ENCODE assay signal across 9 mouse cellular contexts in the genomic region with DNA sequence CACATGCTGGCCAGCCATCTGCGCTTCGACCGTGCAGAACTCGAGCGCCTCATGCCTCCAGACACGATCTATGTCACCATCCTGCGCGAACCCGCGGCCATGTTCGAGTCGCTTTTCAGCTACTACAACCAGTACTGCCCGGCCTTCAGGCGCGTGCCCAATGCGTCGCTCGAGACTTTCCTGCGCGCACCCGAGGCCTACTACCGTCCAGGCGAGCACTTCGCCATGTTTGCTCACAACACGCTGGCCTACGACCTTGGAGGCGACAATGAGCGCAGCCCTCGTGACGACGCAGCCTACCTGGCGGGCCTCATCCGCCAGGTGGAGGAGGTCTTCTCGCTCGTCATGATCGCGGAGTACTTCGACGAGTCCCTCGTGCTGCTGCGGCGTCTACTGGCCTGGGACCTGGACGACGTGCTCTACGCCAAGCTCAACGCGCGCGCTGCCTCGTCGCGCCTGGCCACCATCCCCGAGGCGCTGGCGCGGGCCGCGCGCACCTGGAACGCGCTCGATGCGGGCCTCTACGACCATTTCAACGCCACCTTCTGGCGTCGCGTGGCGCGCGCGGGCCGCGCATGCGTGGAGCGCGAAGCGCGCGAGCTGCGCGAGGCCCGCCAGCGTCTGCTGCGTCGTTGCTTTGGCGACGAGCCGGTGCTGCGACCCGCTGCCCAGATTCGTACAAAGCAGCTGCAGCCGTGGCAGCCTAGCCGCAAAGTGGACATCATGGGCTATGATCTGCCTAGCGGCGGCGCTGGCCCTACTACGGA. TPM values are rescaled to one million over a fixed set of nuclear protein-coding genes. Genes with fewer than 3 reads are reported as not detected.
DNase-seq lines count a peak whose midpoint lies in the region; ATAC-seq and TF ChIP-seq lines count a peak whose summit lies in the region.
"Had no signal": no experiment of that assay in that cellular context is flagged by ENCODE, and none has a peak within 500 bp of the region (broad histone marks: within the 10 kb centered on the region; RNA-seq: fewer than 3 reads in every experiment).

No protein-coding gene starts in this region.

- no peak for DNase-seq in kidney, adult 11 months
- peak; percentile 36 for DNase-seq in brain, embryonic 14.5 days (ENCODE audit: low read depth)
- DNase-seq in liver, embryonic 13.5 days: no peak
- DNase-seq in testis, postnatal 10 days (ENCODE audit: low spot score): peak; percentile 66
- no peak for DNase-seq in adrenal gland, adult 8-10 months
- no peak for DNase-seq in urinary bladder, postnatal 36 days (ENCODE audit: low spot score in 2 of 2)

- WGBS in kidney, embryonic 15.5 days: 47% methylated on average over 98 of the region's 98 CpGs
- 36% methylated on average over 98 of the region's 98 CpGs for WGBS in heart, embryonic 16.5 days
- 32% methylated on average over 98 of the region's 98 CpGs for WGBS in liver, embryonic 13.5 days (ENCODE audit: insufficient replicate concordance)

- no peak overlapping the region for H3K9ac ChIP-seq in kidney, embryonic 15.5 days
- H3K9ac ChIP-seq in heart, embryonic 16.5 days (ENCODE audit: low read length): no peak overlapping the region; the same call in 1 of the 2 replicates
- no peak overlapping the region for H3K9ac ChIP-seq in liver, embryonic 13.5 days

- ATAC-seq in kidney, embryonic 15.5 days (replicated peaks; ENCODE audit: low FRiP score): no peak
- ATAC-seq in heart, embryonic 16.5 days (replicated peaks; ENCODE audit: extremely low read depth, insufficient read depth, low FRiP score): no peak
- 0 out of 2 replicates have a peak, but pooled peaks have one; percentile 23 for ATAC-seq in liver, embryonic 13.5 days (ENCODE audit: low read depth)

- TF ChIP-seq CTCF in brain, embryonic 14.5 days (IDR thresholded peaks at IDR 0.05; ENCODE audit: borderline replicate concordance, extremely low read depth, insufficient read depth, insufficient read length): no peak

- H3K9me3 ChIP-seq in kidney, embryonic 15.5 days (replicated peaks): no peaks in the 10 kb centered on the region
- H3K9me3 ChIP-seq in heart, embryonic 16.5 days (replicated peaks; ENCODE audit: control insufficient read depth, low read length): no peaks in the 10 kb centered on the region; the same call in 1 of the 2 replicates
- no peaks in the 10 kb centered on the region for H3K9me3 ChIP-seq in liver, embryonic 13.5 days (replicated peaks)

- peaks cover 6% of the 10 kb centered on the region for H3K36me3 ChIP-seq in kidney, embryonic 15.5 days
- peaks cover 6% of the 10 kb centered on the region; the same call in 1 of the 2 replicates for H3K36me3 ChIP-seq in heart, embryonic 16.5 days (ENCODE audit: control insufficient read depth, insufficient read depth)
- H3K36me3 ChIP-seq in liver, embryonic 13.5 days: no peaks in the 10 kb centered on the region

- peaks cover 7% of the 10 kb centered on the region; the same call in 1 of the 2 replicates for H3K27me3 ChIP-seq in kidney, embryonic 15.5 days
- H3K27me3 ChIP-seq in heart, embryonic 16.5 days (ENCODE audit: control insufficient read depth, insufficient read depth, low read length): peaks cover 8% of the 10 kb centered on the region; the same call in 1 of the 2 replicates
- H3K27me3 ChIP-seq in liver, embryonic 13.5 days: peaks cover 26% of the 10 kb centered on the region

- peak overlapping the region; percentile 52 for H3K4me2 ChIP-seq in kidney, embryonic 15.5 days
- H3K4me2 ChIP-seq in heart, embryonic 16.5 days (ENCODE audit: low read depth, low read length): peak overlapping the region; percentile 56
- H3K4me2 ChIP-seq in liver, embryonic 13.5 days: peak overlapping the region; percentile 55

- H3K4me3 ChIP-seq in kidney, embryonic 15.5 days (replicated peaks): peak overlapping the region; percentile 23
- H3K4me3 ChIP-seq in heart, embryonic 16.5 days (ENCODE audit: low read length): peak overlapping the region; percentile 35
- peak overlapping the region; percentile 32 for H3K4me3 ChIP-seq in liver, embryonic 13.5 days (replicated peaks)

- TF ChIP-seq POLR2A in brain, embryonic 14.5 days (IDR thresholded peaks at IDR 0.05; ENCODE audit: borderline replicate concordance, extremely low read depth, insufficient read depth, insufficient read length, poor library complexity, severe bottlenecking): no peak

- H3K27ac ChIP-seq in kidney, embryonic 15.5 days: no peak overlapping the region
- H3K27ac ChIP-seq in heart, embryonic 16.5 days (ENCODE audit: low read length): no peak overlapping the region
- no peak overlapping the region for H3K27ac ChIP-seq in liver, embryonic 13.5 days

- H3K4me1 ChIP-seq in kidney, embryonic 15.5 days: peaks cover 5% of the 10 kb centered on the region; the same call in 1 of the 2 replicates
- no peaks in the 10 kb centered on the region for H3K4me1 ChIP-seq in heart, embryonic 16.5 days (ENCODE audit: control insufficient read depth, insufficient read depth, low read length)
- H3K4me1 ChIP-seq in liver, embryonic 13.5 days (replicated peaks): peaks cover 9% of the 10 kb centered on the region

RNA-seq across cellular contexts. Expression of a gene that starts 9.0 kb away (rescaled TPM):
- 3.8 and 3.9 TPM in 2 replicates for polyA plus RNA-seq in kidney, embryonic 15.5 days (2015; fragmentation: Nextera tagmentation; extraction: Ambion mirVana)
- polyA plus RNA-seq in brain, embryonic 14.5 days (2012; rRNA removed): 45.5 and 55.4 TPM in 2 replicates
- 7.3 and 7.7 TPM in 2 replicates for polyA plus RNA-seq in heart, embryonic 16.5 days (2015; fragmentation: Nextera tagmentation; extraction: Ambion mirVana)
- 0.15 and 0.17 TPM in 2 replicates for polyA plus RNA-seq in liver, embryonic 13.5 days (2015; fragmentation: Nextera tagmentation; extraction: Ambion mirVana)
- total RNA-seq in adrenal gland, adult 8-10 months (2022): under 1 TPM; 0.09 to 0.62 (median 0.30) TPM

RNA-seq across cellular contexts. Expression of a gene that starts 11.9 kb away (rescaled TPM):
- polyA plus RNA-seq in kidney, embryonic 15.5 days (2015; fragmentation: Nextera tagmentation; extraction: Ambion mirVana): 351 and 362 TPM in 2 replicates
- polyA plus RNA-seq in brain, embryonic 14.5 days (2012; rRNA removed): 178 and 192 TPM in 2 replicates
- polyA plus RNA-seq in heart, embryonic 16.5 days (2015; fragmentation: Nextera tagmentation; extraction: Ambion mirVana): 210 and 211 TPM in 2 replicates
- polyA plus RNA-seq in liver, embryonic 13.5 days (2015; fragmentation: Nextera tagmentation; extraction: Ambion mirVana): 157 TPM in 2 replicates
- 100 to 1,000 TPM; 179 to 198 (median 191) TPM for total RNA-seq in adrenal gland, adult 8-10 months (2022)

RNA-seq across cellular contexts. Expression of a gene that starts 28.4 kb away (rescaled TPM):
- polyA plus RNA-seq in kidney, embryonic 15.5 days (2015; fragmentation: Nextera tagmentation; extraction: Ambion mirVana): not detected in 2 replicates
- not detected in 2 replicates for polyA plus RNA-seq in brain, embryonic 14.5 days (2012; rRNA removed)
- polyA plus RNA-seq in heart, embryonic 16.5 days (2015; fragmentation: Nextera tagmentation; extraction: Ambion mirVana): not detected in 2 replicates
- not detected in 2 replicates for polyA plus RNA-seq in liver, embryonic 13.5 days (2015; fragmentation: Nextera tagmentation; extraction: Ambion mirVana)
- not detected for total RNA-seq in adrenal gland, adult 8-10 months (2022)
- total RNA-seq: layer of hippocampus, postnatal 36 days had no signal

RNA-seq across cellular contexts. Expression of a gene that starts 34.2 kb away (rescaled TPM):
- polyA plus RNA-seq in kidney, embryonic 15.5 days (2015; fragmentation: Nextera tagmentation; extraction: Ambion mirVana): 23.2 and 25.0 TPM in 2 replicates
- 50.2 and 71.6 TPM in 2 replicates for polyA plus RNA-seq in brain, embryonic 14.5 days (2012; rRNA removed)
- polyA plus RNA-seq in heart, embryonic 16.5 days (2015; fragmentation: Nextera tagmentation; extraction: Ambion mirVana): 15.5 and 18.0 TPM in 2 replicates
- polyA plus RNA-seq in liver, embryonic 13.5 days (2015; fragmentation: Nextera tagmentation; extraction: Ambion mirVana): 7.7 and 10.4 TPM in 2 replicates
- 10 to 100 TPM; 23.9 to 35.0 (median 29.7) TPM for total RNA-seq in adrenal gland, adult 8-10 months (2022)

RNA-seq across cellular contexts. Expression of a gene that starts 42.2 kb away (rescaled TPM):
- 0.45 and 1.2 TPM in 2 replicates for polyA plus RNA-seq in kidney, embryonic 15.5 days (2015; fragmentation: Nextera tagmentation; extraction: Ambion mirVana)
- polyA plus RNA-seq in brain, embryonic 14.5 days (2012; rRNA removed): 1.3 and 1.6 TPM in 2 replicates
- 1.00 and 2.1 TPM in 2 replicates for polyA plus RNA-seq in heart, embryonic 16.5 days (2015; fragmentation: Nextera tagmentation; extraction: Ambion mirVana)
- polyA plus RNA-seq in liver, embryonic 13.5 days (2015; fragmentation: Nextera tagmentation; extraction: Ambion mirVana): 0.34 and 0.39 TPM in 2 replicates
- 10 to 100 TPM in 2 of 4 experiments, 1 to 10 TPM in 2; 1.2 to 14.6 (median 6.8) TPM for total RNA-seq in adrenal gland, adult 8-10 months (2022)

Comparison
In these comparisons a context has a peak if more than half of its experiments do, and no peak if none do; other contexts are left out.
1. DNase-seq: peak in brain, embryonic 14.5 days (single experiment) and testis, postnatal 10 days (single experiment); none in kidney, adult 11 months (single experiment), liver, embryonic 13.5 days (single experiment), adrenal gland, adult 8-10 months (single experiment) and urinary bladder, postnatal 36 days (0 of 2).
2. Peak in every context shown above with its lines, with median percentiles within 50 percentile points of each other: H3K4me2 ChIP-seq and H3K4me3 ChIP-seq.